Mouse (Mus musculus) mouse embryonic stem cell (cell line): Measurements from ENCODE around the gene 4930558C23Rik.
"Not testable (repeated sequence)": the region's sequence is repeated elsewhere in the genome, so short reads cannot be mapped to it uniquely, and the experiment has no call there.

Experiments used
- in situ Hi-C, 2 experiments: fragments of 300-500 bp; cut with MboI; formaldehyde crosslinking; loops; 1 replicate in 1 of 2; 3 replicates in 1 of 2; pipeline ENCODE4 v1.14.3; 2019 to 2020; ENCODE audit warnings: low sequenced_read_pairs in 2 of 2, low pct_unique_long_range_greater_than_20kb in 1 of 2, mixed read lengths in 1 of 2; ENCODE audit not compliant: unreplicated experiment in 1 of 2

Gene 4930558C23Rik

GRCm38 (mm10) chr3:95407728-95408127 is 5.1 kb upstream of the 4930558C23Rik start:
- in situ Hi-C loops = loop anchor here in 1 of 2 experiments (10.0 kb wide), 1 partner anchor 103 kb away; the partner anchor contains the start of gene Anxa9

- in situ Hi-C loops = no loop called here
Observed at GRCm38 (mm10) chr3:95394385-95394784, 8.3 kb downstream of the 4930558C23Rik start.

GRCm38 (mm10) chr3:95385401-95386075 is 17.1 kb downstream of the 4930558C23Rik start:
- in situ Hi-C loops = no loop called here

- in situ Hi-C loops = no loop called here
Observed at GRCm38 (mm10) chr3:95373208-95373607, 29.4 kb downstream of the 4930558C23Rik start.

GRCm38 (mm10) chr3:95370101-95370500 is 32.5 kb downstream of the 4930558C23Rik start:
- in situ Hi-C loops = no loop called here

GRCm38 (mm10) chr3:95360276-95360675 is 42.4 kb downstream of the 4930558C23Rik start:
- in situ Hi-C loops = not testable (repeated sequence)

DNA sequence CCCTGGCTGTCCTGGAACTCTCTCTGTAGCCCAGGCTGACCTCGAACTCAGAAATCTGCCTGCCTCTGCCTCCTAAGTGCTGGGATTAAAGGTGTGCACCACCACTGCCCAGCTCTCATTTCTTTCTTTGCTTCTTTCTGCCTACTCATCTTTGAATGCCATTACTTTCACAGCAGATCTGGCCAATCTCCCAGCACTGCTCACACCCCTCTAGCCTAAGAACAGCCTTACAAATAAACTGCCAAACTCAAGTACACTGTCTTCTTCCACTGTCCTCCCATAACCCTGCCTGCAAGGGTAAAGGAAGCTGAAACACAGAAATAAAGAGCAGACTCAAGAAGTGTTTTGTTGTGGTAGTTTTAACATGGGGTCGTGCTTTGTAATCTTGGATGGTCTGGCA is 44.9 kb downstream of the 4930558C23Rik start:
- in situ Hi-C loops = no loop called here

DNA sequence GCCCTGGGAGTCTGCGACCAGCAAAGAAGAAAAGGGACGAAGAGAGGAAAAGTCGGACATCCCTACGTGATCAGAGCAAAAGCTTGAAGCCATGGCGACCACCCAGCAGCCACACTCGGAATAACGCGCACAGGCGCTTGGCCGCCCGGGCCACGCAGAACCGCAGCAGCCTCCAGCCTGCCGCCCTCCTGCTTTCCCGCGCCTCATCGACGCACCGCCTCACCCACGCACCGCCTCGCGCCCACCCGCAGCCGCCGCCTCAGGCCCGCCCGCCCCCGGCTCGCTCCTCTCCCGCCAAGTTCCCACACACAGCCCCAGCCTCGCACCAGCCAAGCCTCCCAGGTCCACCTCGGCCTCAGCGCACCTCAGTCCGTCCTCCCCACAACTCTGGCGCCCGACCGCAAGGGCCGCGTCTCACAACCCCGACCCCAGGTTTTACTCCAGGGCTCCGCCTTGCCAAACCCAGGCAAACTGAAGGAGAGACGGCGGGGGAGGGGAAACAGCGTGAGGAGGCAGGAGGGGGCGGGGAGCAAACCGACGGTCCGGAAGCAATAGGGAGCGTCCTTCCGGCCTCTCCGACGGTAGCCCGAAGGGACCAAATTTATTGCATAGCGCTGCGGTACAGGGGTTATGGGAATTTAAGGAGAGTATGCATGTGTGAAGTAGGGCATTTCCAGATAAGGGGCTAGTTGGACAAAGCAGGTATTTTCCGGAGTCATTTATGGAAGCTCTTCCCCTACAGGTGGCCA is 45.8 kb downstream of the 4930558C23Rik start, which contains the start of gene Setdb1:
Gene Setdb1 (minus strand): TSS at position 502 of the 749 bp plus-strand sequence.
- in situ Hi-C loops = not testable (repeated sequence)

DNA sequence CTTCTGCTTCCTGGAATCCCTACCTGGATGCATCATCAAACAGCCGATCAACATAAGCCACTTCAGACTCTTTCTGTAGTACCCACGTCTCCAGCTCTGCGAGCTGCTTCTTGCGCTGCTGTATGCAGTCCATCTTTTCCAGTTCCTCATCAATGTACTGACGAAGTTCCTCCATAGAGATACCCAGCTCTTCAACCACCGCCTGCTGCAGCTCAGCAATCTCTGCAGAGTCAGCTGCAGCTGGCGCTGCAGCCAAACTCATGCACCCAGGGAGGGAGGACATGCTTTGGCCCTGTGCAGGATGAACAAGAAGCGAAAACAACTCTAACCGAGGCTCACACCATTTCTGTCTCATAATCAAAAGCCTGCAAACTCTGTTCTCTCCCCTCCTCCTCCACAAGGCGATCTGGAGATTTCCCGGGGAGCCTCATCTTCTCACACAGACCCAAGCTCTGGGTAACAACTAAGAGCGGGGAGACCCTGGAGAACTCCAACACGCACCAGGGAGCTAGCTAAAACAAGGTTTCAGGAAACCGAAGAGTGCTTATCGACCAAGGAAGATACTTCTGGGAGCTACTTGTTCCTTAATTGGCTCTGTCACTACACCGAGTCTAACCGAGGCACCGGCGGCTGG is 46.6 kb downstream of the 4930558C23Rik start:
- in situ Hi-C loops = not testable (repeated sequence)

DNA sequence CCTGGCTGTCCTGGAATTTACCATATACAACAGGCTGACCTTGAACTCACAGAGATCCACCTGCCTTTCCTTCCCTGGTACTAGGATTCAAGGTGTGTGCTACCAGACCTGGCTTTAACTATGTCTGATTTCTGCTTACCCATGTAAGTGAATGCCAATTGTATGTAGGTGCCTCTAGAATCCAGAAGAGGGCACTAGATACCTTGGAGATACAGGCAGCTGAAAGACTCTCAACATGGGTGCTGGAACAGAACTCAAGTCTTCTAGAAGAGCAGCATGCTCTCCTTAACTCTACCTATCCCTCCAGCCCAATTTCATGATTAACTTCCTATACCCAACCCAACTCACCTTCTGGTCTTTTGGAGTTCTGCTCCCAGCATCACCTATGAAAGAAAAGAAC is 53.1 kb downstream of the 4930558C23Rik start:
- in situ Hi-C loops = loop anchor here in 1 of 2 experiments (25.0 kb wide), 1 partner anchor 488 kb away; no protein-coding TSS in a partner anchor

DNA sequence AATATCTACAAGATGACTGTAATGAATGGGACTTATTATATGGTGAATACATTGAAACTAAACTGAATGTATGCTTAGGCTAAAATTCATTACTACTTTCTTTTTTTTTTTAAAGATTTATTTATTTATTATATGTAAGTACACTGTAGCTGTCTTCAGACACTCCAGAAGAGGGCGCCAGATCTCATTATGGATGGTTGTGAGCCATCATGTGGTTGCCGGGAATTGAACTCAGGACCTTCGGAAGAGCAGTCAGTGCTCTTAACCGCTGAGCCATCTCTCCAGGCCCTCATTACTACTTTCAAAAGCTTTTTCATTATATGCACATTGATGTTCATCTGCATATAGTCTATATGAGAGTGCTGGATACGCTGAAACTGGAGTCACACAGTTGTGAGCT is 54.3 kb downstream of the 4930558C23Rik start:
- in situ Hi-C loops = loop anchor here in 1 of 2 experiments (25.0 kb wide), 1 partner anchor 489 kb away; no protein-coding TSS in a partner anchor

DNA sequence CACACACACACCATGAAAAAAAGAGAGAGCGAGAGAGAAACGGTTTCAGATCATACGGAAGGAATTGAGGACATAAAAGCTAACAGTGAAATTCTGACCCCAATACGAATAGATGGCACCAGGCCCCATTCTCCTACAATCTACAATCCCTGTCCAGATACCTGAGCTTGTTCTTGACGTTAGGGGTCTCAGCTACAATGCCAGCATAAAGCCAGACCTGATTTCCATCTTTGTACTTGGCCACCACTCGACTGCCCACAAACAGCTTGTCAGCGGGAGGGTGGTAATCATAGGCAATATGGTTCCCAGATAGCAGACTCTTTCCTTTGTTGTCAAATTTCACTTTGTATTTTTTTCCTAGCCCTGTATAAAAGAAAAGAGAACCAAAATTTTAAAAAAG is 56.2 kb downstream of the 4930558C23Rik start:
- in situ Hi-C loops = loop anchor here in 1 of 2 experiments (25.0 kb wide), 1 partner anchor 491 kb away; no protein-coding TSS in a partner anchor

DNA sequence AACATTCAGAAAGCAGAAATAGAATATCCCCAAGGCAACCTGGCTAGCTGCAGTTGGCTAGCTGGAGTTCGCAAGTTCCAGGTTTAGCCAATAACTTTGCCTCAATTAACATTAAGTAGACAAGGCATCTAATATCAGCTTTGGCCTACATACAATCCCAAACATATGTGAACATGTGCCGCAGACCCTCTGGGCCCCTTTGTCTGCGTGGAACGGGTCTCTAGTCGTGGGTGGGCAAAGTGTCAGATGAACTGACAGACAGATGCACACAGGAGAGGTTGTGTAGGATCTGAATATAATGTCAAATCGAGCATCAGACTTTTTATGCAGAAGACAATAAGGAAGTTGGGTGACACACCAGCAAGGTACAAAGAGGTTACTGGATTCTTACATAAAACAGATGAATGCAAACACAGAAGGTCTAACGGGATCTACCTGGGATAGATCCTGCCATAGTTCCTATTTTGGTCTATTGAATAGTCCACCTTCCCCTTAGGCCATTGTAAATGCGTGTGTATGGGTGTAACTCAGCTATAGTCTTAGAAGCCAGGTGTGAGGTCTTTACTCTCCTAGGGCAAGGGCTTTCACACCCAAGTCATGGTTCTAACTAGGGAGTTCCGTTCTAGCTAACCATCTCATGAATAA is 59.2 kb downstream of the 4930558C23Rik start:
- in situ Hi-C loops = loop anchor here in 1 of 2 experiments (25.0 kb wide), 1 partner anchor 494 kb away; no protein-coding TSS in a partner anchor

DNA sequence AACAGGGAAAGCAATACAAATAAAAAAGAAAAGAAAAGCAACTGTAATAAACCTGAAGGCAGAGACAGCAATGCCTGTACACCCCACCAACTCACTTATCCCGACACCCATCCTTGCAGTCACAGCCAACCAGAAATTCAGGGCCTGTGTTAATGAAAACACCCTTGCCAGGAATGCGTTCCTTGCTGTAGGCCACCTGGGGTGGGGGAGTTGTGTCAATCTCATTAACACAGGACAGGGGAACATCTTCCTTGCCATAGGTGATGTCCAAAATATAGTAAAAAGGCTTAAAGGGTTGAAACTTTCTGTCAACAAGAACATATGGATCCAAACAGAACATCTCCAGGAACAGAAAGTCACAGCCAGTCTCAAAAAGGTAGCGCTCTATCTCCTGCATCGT is 64.4 kb downstream of the 4930558C23Rik start:
- in situ Hi-C loops = loop anchor here in 1 of 2 experiments (25.0 kb wide), 1 partner anchor 499 kb away; no protein-coding TSS in a partner anchor

GRCm38 (mm10) chr3:95337345-95337744 is 65.3 kb downstream of the 4930558C23Rik start:
- in situ Hi-C loops = loop anchor here in 1 of 2 experiments (25.0 kb wide), 1 partner anchor 500 kb away; no protein-coding TSS in a partner anchor
